Mouse (Mus musculus): ENCODE measurements at regions not wholly inside any gene's neighbourhood (a gene's known extent, or its start where the extent isn't known, plus 50 kb on each side); places are given as distances from the start of the nearest gene placed in this dataset.

DNA sequence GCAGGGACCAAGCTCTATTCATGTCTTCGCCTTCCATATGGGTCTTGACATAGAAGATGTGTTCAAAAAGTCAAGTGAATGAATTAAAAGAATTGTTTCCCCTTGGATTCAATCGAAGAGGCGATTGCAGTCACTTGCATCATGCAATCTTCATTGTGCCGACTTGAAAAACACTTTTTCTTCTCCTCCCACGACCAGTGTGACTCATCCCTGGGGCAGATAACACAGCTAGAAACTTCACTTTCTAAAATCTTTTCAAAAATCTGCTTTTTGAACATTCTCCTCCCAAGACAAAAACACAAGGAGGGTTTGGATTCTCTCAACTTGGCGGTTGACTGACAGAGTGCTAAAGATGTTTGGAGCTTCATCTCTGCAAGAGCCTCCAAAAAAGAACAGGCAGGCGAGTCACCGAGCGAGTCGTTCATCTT, 67.2 kb upstream of the Arntl start:
- WGBS = 89% methylated on average over 10 of the region's 10 CpGs
- Histone ChIP-seq H3K4me1 (peaks cover 18% of the 10 kb centered on the region), H3K9me3 (replicated peaks) (no peaks in the 10 kb centered on the region), H3K27ac (replicated peaks) (no peak overlapping the region), H3K36me3 (no peaks in the 10 kb centered on the region), H3K4me3 (no peak overlapping the region), H3K27me3 (ENCODE audit: low read depth, poor library complexity, severe bottlenecking) (peaks cover 30% of the 10 kb centered on the region)
- DNase-seq (ENCODE audit: low spot score) = no peak

- DNase-seq (ENCODE audit: low spot score) = peak; percentile 27
- WGBS = 39% methylated on average over 10 of the region's 10 CpGs
- Histone ChIP-seq H3K9me3 (replicated peaks) (no peaks in the 10 kb centered on the region), H3K4me1 (peaks cover 20% of the 10 kb centered on the region), H3K27me3 (ENCODE audit: low read depth, poor library complexity, severe bottlenecking) (peaks cover 35% of the 10 kb centered on the region), H3K27ac (replicated peaks) (peak overlapping the region; percentile 23; the same call in 1 of the 2 replicates), H3K4me3 (no peak overlapping the region), H3K36me3 (no peaks in the 10 kb centered on the region)
Measured at GRCm38 (mm10) chr7:113141846-113142683, 65.2 kb upstream of the Arntl start.

- 14% methylated on average over 7 of the region's 7 CpGs for WGBS
- no peaks in the 10 kb centered on the region for H3K36me3 ChIP-seq
- peak; percentile 83 for DNase-seq (ENCODE audit: low spot score)
Measured at GRCm38 (mm10) chr7:113143552-113143951, 63.7 kb upstream of the Arntl start.

DNA sequence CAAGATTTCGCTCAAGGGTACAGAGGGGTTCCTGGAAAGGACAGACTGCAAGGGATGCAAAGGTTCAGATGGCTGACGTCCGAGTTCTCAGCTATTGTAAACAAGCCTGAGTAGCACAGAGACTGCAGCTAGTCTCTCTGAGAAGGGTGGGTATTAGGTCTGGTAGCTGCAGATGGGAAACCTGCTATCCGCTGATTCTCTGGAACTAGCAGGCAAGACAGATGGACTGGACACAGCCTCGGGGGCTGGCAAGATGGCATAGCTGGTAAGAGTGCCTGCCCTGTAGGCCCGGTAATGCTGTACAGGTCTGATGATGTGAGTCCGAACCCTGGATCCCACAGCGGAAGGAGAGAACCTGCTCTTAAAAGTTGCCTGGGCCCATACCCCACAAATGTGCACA, 62.2 kb upstream of the Arntl start:
- 0 out of 2 replicates have a peak overlapping the region, but pooled peaks have one; percentile 49 for H3K27ac ChIP-seq (replicated peaks)
- no peak overlapping the region for H3K4me3 ChIP-seq
- H3K4me1 ChIP-seq = peaks cover 35% of the 10 kb centered on the region
- H3K9me3 ChIP-seq (replicated peaks) = no peaks in the 10 kb centered on the region
- DNase-seq (ENCODE audit: low spot score) = no peak
- 84% methylated on average over 8 of the region's 8 CpGs for WGBS
- peaks cover 30% of the 10 kb centered on the region for H3K27me3 ChIP-seq (ENCODE audit: low read depth, poor library complexity, severe bottlenecking)
- H3K36me3 ChIP-seq = no peaks in the 10 kb centered on the region

More at GRCm38 (mm10) chr7:113143552-113143951, 63.7 kb upstream of the Arntl start:
- peaks cover 34% of the 10 kb centered on the region for H3K4me1 ChIP-seq
- H3K9me3 ChIP-seq (replicated peaks) = no peaks in the 10 kb centered on the region
- H3K4me3 ChIP-seq = no peak overlapping the region
- H3K27ac ChIP-seq (replicated peaks) = no peak overlapping the region
- H3K27me3 ChIP-seq (ENCODE audit: low read depth, poor library complexity, severe bottlenecking) = peaks cover 35% of the 10 kb centered on the region

DNA sequence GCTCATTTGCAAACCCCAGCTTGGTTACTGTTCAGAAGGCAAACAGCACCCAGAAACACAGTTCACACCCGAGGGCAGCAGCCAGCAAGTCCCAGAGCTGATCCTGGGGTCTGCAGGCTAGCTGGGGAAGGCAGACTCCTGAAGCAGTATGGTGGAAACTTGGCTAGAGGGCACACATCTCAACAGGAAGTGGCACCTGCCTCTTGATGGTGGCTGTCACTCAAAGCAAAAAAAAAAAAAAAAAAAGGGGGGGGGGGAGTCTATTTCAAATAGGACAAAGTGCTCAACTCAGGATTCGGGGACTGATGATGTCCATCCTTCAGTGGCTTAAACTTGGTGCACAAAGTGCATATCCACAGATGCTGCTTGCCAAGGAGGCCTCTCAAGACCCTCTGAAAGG, 61.2 kb upstream of the Arntl start:
- Histone ChIP-seq H3K4me1 (peaks cover 44% of the 10 kb centered on the region), H3K36me3 (no peaks in the 10 kb centered on the region), H3K27me3 (ENCODE audit: low read depth, poor library complexity, severe bottlenecking) (peaks cover 29% of the 10 kb centered on the region), H3K9me3 (replicated peaks) (no peaks in the 10 kb centered on the region), H3K4me3 (no peak overlapping the region), H3K27ac (replicated peaks) (no peak overlapping the region)
- no peak for DNase-seq (ENCODE audit: low spot score)
- 67% methylated on average over 2 of the region's 2 CpGs for WGBS

DNA sequence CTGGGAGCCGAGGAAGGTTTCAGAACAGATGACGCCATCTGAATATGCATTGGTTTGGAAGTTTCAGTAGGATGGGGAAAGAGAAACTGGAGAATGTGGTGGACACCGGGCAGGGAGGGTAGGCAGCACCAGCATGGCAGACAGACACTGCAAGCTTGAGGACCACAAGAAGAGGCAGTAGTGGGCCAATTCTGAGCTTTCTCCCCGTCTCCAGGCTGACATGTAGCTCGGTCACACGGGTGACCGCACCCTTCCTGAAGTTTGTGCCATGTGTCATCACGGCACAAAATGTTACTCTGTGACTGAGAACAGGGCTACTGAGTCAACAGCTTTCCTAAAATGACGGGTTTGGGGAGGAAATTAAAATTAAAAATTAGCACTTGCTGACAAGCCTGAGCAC, 60.7 kb upstream of the Arntl start:
- no peaks in the 10 kb centered on the region for H3K36me3 ChIP-seq
- DNase-seq (ENCODE audit: low spot score) = no peak
- peaks cover 43% of the 10 kb centered on the region for H3K4me1 ChIP-seq
- H3K27me3 ChIP-seq (ENCODE audit: low read depth, poor library complexity, severe bottlenecking) = peaks cover 25% of the 10 kb centered on the region
- H3K4me3 ChIP-seq = no peak overlapping the region
- H3K27ac ChIP-seq (replicated peaks) = no peak overlapping the region
- 90% methylated on average over 9 of the region's 9 CpGs for WGBS
- H3K9me3 ChIP-seq (replicated peaks) = no peaks in the 10 kb centered on the region

- Histone ChIP-seq H3K27ac (replicated peaks) (peak overlapping the region; percentile 77), H3K9me3 (replicated peaks) (no peaks in the 10 kb centered on the region), H3K4me1 (peaks cover 34% of the 10 kb centered on the region), H3K27me3 (ENCODE audit: low read depth, poor library complexity, severe bottlenecking) (peaks cover 17% of the 10 kb centered on the region), H3K4me3 (peak overlapping the region; percentile 20; the same call in 1 of the 2 replicates), H3K36me3 (no peaks in the 10 kb centered on the region)
- peak; percentile 57 for DNase-seq (ENCODE audit: low spot score)
- 20% methylated on average over 16 of the region's 16 CpGs for WGBS
Measured at GRCm38 (mm10) chr7:113147391-113148332, 59.6 kb upstream of the Arntl start.

DNA sequence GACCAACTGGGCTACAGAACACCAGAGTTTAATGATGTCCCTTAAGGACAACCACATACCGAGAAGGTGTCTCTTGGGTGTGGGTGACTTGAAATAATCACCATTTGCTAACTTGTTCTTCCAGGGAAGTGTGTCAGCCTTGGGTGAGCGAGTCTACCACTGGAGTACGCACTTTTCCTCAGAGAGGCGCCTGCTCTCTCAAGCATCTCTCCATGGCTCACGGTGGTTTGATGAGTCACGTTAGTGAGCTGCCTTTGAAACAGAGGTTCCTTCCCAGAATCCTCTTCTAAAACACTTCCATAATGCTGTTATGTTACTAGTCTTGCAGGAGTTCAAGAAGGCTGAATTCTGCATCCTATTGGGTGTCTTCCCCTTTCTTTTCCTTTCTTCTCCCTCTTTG, 58.6 kb upstream of the Arntl start:
- Histone ChIP-seq H3K9me3 (replicated peaks) (no peaks in the 10 kb centered on the region), H3K4me1 (peaks cover 32% of the 10 kb centered on the region), H3K27ac (replicated peaks) (no peak overlapping the region), H3K27me3 (ENCODE audit: low read depth, poor library complexity, severe bottlenecking) (peaks cover 10% of the 10 kb centered on the region; the same call in 1 of the 2 replicates), H3K4me3 (no peak overlapping the region), H3K36me3 (no peaks in the 10 kb centered on the region)
- no peak for DNase-seq (ENCODE audit: low spot score)
- 92% methylated on average over 6 of the region's 6 CpGs for WGBS

GRCm38 (mm10) chr7:113149966-113150470, 57.2 kb upstream of the Arntl start:
- Histone ChIP-seq H3K4me3 (no peak overlapping the region), H3K36me3 (no peaks in the 10 kb centered on the region), H3K9me3 (replicated peaks) (no peaks in the 10 kb centered on the region), H3K27me3 (ENCODE audit: low read depth, poor library complexity, severe bottlenecking) (peaks cover 5% of the 10 kb centered on the region; the same call in 1 of the 2 replicates), H3K27ac (replicated peaks) (no peak overlapping the region), H3K4me1 (peaks cover 32% of the 10 kb centered on the region)
- WGBS = 78% methylated on average over 4 of the region's 4 CpGs
- DNase-seq (ENCODE audit: low spot score) = no peak

GRCm38 (mm10) chr7:113150789-113151188, 56.5 kb upstream of the Arntl start:
- Histone ChIP-seq H3K36me3 (no peaks in the 10 kb centered on the region), H3K4me1 (peaks cover 32% of the 10 kb centered on the region), H3K27ac (replicated peaks) (no peak overlapping the region), H3K27me3 (ENCODE audit: low read depth, poor library complexity, severe bottlenecking) (peaks cover 5% of the 10 kb centered on the region; the same call in 1 of the 2 replicates), H3K9me3 (replicated peaks) (no peaks in the 10 kb centered on the region), H3K4me3 (no peak overlapping the region)
- WGBS = 67% methylated on average over 6 of the region's 6 CpGs
- no peak for DNase-seq (ENCODE audit: low spot score)

- Histone ChIP-seq H3K4me3 (no peak overlapping the region), H3K9me3 (replicated peaks) (no peaks in the 10 kb centered on the region), H3K36me3 (no peaks in the 10 kb centered on the region), H3K27me3 (ENCODE audit: low read depth, poor library complexity, severe bottlenecking) (peaks cover 2% of the 10 kb centered on the region; the same call in 1 of the 2 replicates), H3K4me1 (peaks cover 32% of the 10 kb centered on the region), H3K27ac (replicated peaks) (0 out of 2 replicates have a peak overlapping the region, but pooled peaks have one; percentile 28)
- 62% methylated on average over 6 of the region's 6 CpGs for WGBS
- no peak for DNase-seq (ENCODE audit: low spot score)
Measured at GRCm38 (mm10) chr7:113151499-113151898, 55.8 kb upstream of the Arntl start.

DNA sequence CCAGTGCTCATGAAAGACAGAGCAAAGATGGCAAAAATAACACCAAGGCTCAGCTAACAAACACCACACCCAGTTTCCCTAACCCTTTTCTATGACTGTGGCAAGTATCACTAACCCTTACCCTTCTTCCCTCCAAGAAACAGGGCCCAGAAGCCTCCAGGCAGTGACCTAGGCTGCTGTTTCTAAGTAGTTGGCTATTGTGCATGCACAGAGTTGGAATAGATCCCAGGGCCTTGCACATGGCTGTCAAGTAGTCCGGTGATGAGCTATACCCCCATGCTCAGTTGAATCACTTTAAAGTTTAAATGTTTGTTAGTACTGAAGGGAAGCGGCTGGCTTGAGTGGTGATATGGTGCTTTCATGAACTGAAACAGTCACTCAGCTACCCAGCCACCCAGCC, 53.9 kb upstream of the Arntl start:
- H3K4me3 ChIP-seq = no peak overlapping the region
- peaks cover 21% of the 10 kb centered on the region for H3K4me1 ChIP-seq
- no peaks in the 10 kb centered on the region for H3K27me3 ChIP-seq (ENCODE audit: low read depth, poor library complexity, severe bottlenecking)
- WGBS = 100% methylated on average over 2 of the region's 2 CpGs
- H3K9me3 ChIP-seq (replicated peaks) = no peaks in the 10 kb centered on the region
- no peak overlapping the region for H3K27ac ChIP-seq (replicated peaks)
- DNase-seq (ENCODE audit: low spot score) = no peak
- H3K36me3 ChIP-seq = no peaks in the 10 kb centered on the region
